Mouse (Mus musculus) testis, adult 2 months (tissue): ENCODE data around the gene Abhd6. TPM values are rescaled to one million over a fixed set of nuclear protein-coding genes. Genes with fewer than 3 reads are reported as not detected.

ENCODE experiments used
- H3K27ac ChIP-seq: fragments of 200-500 bp; 2 replicates; pipeline ENCODE4 v1.5.1; 2012; ENCODE audit warnings: low read depth, low read length; ENCODE audit not compliant: control insufficient read depth, insufficient read depth
- H3K27me3 ChIP-seq: fragments of 200-500 bp; 2 replicates; pipeline ENCODE4 v1.6.1; 2012; ENCODE audit warnings: mild to moderate bottlenecking, low read length, moderate library complexity; ENCODE audit not compliant: control insufficient read depth, insufficient read depth
- H3K36me3 ChIP-seq: fragments of 200-500 bp; 2 replicates; pipeline ENCODE4 v1.6.1; 2012; ENCODE audit warnings: mild to moderate bottlenecking, low read length; ENCODE audit not compliant: control insufficient read depth, insufficient read depth
- H3K4me1 ChIP-seq: fragments of 200-500 bp; 2 replicates; pipeline ENCODE4 v1.6.1; 2012; ENCODE audit warnings: low read length; ENCODE audit not compliant: control insufficient read depth, insufficient read depth
- H3K4me3 ChIP-seq: fragments of 200-500 bp; 2 replicates; pipeline ENCODE4 v1.5.1; 2012; ENCODE audit warnings: low read depth, mild to moderate bottlenecking, low read length, moderate library complexity, mixed read lengths; ENCODE audit not compliant: control insufficient read depth
- CTCF ChIP-seq: fragments of 200-500 bp; IDR thresholded peaks from 2 replicates; pipeline ENCODE4 v1.5.1; 2012; ENCODE audit warnings: low read depth, mild to moderate bottlenecking, inconsistent platforms, low read length, moderate library complexity; ENCODE audit not compliant: control insufficient read depth, insufficient read depth, insufficient replicate concordance
- POLR2A ChIP-seq: fragments of 200-500 bp; IDR thresholded peaks from 2 replicates; pipeline ENCODE4 v1.6.1; 2012; ENCODE audit warnings: low read depth, mild to moderate bottlenecking, inconsistent platforms, low read length, moderate library complexity; ENCODE audit not compliant: control insufficient read depth
- polyA plus RNA-seq: library from polyadenylated mRNA; depleted of rRNA; stranded (reverse); fragments of >200 nt; gene quantifications from 2 replicates; pipeline ENCODE4 v1.2.3, GENCODE M21; 2012

Abhd6 gene
- polyA plus RNA-seq, 1 experiment: 19.5 TPM

DNA sequence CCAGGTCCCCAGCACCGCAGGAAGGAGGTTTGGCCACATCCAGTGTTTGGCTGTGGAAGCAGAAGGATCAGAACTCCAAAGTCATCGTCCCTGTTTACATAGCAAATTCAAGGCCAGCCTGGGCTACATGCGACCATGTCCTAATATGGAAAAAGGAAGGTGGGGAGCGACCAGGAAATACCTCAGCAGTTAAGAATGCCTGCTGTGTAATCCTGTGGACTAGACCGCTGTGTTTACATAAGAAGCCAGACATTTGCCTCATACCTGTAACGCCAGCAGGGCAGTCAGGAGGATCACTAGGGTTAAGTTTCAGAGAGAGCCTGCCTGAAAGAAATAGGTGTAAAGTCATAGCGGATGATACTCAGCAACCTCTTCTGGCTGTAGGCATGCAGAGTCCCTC lies 39.5 kb upstream of the Abhd6 start:
- H3K4me3 ChIP-seq: no peak overlapping the region
- H3K27me3 ChIP-seq: no peaks in the 10 kb centered on the region
- no peaks in the 10 kb centered on the region for H3K4me1 ChIP-seq
- no peak overlapping the region for H3K27ac ChIP-seq
- TF ChIP-seq CTCF (no peak), POLR2A (no peak)
- no peaks in the 10 kb centered on the region for H3K36me3 ChIP-seq

GRCm38 (mm10) chr14:7964219-7964889 lies 38.3 kb upstream of the Abhd6 start:
- Histone ChIP-seq H3K36me3 (no peaks in the 10 kb centered on the region), H3K4me3 (no peak overlapping the region), H3K27me3 (no peaks in the 10 kb centered on the region), H3K4me1 (no peaks in the 10 kb centered on the region), H3K27ac (no peak overlapping the region)
- TF ChIP-seq CTCF (peak; percentile 45; the same call in 1 of the 2 replicates), POLR2A (no peak)

DNA sequence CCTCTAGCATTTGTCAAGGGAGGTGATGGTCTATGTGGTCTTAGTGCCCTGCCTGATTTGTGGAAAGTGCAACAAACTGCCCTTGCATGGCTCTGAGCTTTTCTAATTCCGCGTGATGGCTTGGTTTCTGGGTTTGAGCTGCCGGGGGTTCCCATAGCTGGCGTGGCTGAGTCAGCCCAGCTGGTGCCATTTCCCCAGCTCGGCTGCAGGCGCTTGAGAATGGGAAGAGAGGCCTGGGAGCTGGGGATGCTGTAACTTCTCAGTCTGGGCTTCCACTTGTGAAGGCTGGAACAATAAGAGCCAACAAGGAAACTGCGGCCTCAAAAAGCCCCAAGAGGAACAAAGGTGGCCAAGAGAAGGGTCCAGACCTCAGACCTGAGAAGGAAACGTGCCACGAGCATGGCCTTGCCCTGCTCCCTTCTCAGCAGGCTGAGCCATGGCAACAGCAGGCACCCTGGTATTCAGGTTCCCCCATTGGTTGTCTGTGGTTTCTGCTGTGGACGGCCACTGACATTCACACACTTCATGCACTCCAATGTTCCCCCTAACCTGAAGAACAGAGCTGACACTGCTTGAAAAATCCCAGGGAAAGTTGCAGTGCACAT lies 30.7 kb upstream of the Abhd6 start:
- no peak overlapping the region for H3K27ac ChIP-seq
- H3K4me3 ChIP-seq: no peak overlapping the region
- no peaks in the 10 kb centered on the region; the same call in 1 of the 2 replicates for H3K4me1 ChIP-seq
- H3K36me3 ChIP-seq: no peaks in the 10 kb centered on the region
- TF ChIP-seq POLR2A (no peak), CTCF (no peak)
- no peaks in the 10 kb centered on the region for H3K27me3 ChIP-seq

- Histone ChIP-seq H3K36me3 (no peaks in the 10 kb centered on the region), H3K4me1 (no peaks in the 10 kb centered on the region; the same call in 1 of the 2 replicates), H3K4me3 (no peak overlapping the region), H3K27ac (no peak overlapping the region), H3K27me3 (no peaks in the 10 kb centered on the region)
- TF ChIP-seq CTCF (no peak), POLR2A (no peak)
Measured at GRCm38 (mm10) chr14:7974643-7975042, 28.1 kb upstream of the Abhd6 start.

- Histone ChIP-seq H3K4me1 (no peaks in the 10 kb centered on the region; the same call in 1 of the 2 replicates), H3K36me3 (no peaks in the 10 kb centered on the region)
- TF ChIP-seq CTCF (no peak), POLR2A (no peak)
Measured at GRCm38 (mm10) chr14:7975177-7975576, 27.5 kb upstream of the Abhd6 start.

GRCm38 (mm10) chr14:7977471-7977870 lies 25.2 kb upstream of the Abhd6 start:
- TF ChIP-seq CTCF (no peak), POLR2A (no peak)
- H3K36me3 ChIP-seq: no peaks in the 10 kb centered on the region

More at GRCm38 (mm10) chr14:7975177-7975576, 27.5 kb upstream of the Abhd6 start:
- H3K27ac ChIP-seq: no peak overlapping the region
- H3K4me3 ChIP-seq: no peak overlapping the region
- no peaks in the 10 kb centered on the region for H3K27me3 ChIP-seq

GRCm38 (mm10) chr14:7978183-7978582 lies 24.5 kb upstream of the Abhd6 start:
- Histone ChIP-seq H3K4me1 (no peaks in the 10 kb centered on the region; the same call in 1 of the 2 replicates), H3K4me3 (no peak overlapping the region), H3K27ac (no peak overlapping the region), H3K27me3 (no peaks in the 10 kb centered on the region), H3K36me3 (no peaks in the 10 kb centered on the region)
- no peak for TF ChIP-seq CTCF
- no peak for TF ChIP-seq POLR2A

More at GRCm38 (mm10) chr14:7977471-7977870, 25.2 kb upstream of the Abhd6 start:
- Histone ChIP-seq H3K4me3 (no peak overlapping the region), H3K4me1 (no peaks in the 10 kb centered on the region; the same call in 1 of the 2 replicates), H3K27ac (no peak overlapping the region), H3K27me3 (no peaks in the 10 kb centered on the region)

DNA sequence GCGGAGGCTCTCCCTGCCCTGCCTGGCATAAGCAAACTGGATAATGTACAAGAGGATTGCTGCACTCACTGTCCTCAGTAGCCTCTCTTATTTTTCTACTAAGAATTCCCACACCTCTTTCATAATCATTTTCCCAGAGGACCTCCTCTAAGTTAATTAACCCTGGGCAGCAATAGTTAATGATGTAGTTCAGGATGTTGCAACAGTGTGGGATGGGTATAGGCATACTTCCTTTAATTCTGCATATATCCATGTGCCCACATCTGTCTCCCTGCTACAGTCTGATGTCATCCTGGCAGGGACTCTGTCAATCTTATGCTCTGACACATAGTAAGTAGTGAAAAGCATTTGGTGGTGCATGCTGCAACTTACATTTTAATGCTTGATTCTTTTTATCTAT lies 21.5 kb upstream of the Abhd6 start:
- Histone ChIP-seq H3K36me3 (no peaks in the 10 kb centered on the region), H3K27ac (no peak overlapping the region)
- no peak for TF ChIP-seq POLR2A
- TF ChIP-seq CTCF: no peak

More for the DNA sequence above, 21.5 kb upstream of the Abhd6 start:
- Histone ChIP-seq H3K27me3 (no peaks in the 10 kb centered on the region), H3K4me3 (no peak overlapping the region), H3K4me1 (no peaks in the 10 kb centered on the region; the same call in 1 of the 2 replicates)
